Mouse (Mus musculus): ENCODE measurements at regions not wholly inside any gene's neighbourhood (a gene's known extent, or its start where the extent isn't known, plus 50 kb on each side); places are given as distances from the start of the nearest gene placed in this dataset.

- TF ChIP-seq CTCF (IDR thresholded peaks at IDR 0.05): no peak
- no peak for TF ChIP-seq EP300 (IDR thresholded peaks at IDR 0.05)
These were observed 122.2 kb downstream of the Suds3 start for GRCm38 (mm10) chr5:116993674-116994073.

Measured in lung, postnatal 0 days (tissue).